15 mouse cellular contexts compared by ENCODE assay signal in the genomic region with DNA sequence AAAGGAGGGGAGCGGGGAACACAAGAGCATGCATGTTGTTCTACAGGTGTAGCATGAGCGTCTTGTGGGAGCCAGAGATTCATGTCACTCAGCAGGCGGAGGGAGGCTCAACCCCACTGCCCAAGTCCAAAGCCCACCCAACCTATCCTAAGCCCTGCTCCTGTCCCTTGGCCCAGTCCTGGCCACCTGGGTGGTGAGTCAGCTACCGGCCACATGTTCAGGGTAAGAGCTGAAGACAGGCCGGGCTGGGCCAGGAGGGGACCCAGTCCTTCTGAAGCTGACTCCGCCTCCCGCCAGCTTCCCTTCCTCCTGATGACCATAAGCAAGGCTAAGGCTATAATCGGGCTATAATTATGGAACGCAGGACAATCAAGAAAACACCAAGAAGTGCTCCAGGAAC. TPM values are rescaled to one million over a fixed set of nuclear protein-coding genes. Genes with fewer than 3 reads are reported as not detected.
A peak's percentile ranks its signal among the peaks of the same experiment; 100 is the strongest.
DNase-seq lines count a peak whose midpoint lies in the region; ATAC-seq lines count a peak whose summit lies in the region.
"Had no signal": no experiment of that assay in that cellular context is flagged by ENCODE, and none has a peak within 500 bp of the region (broad histone marks: within the 10 kb centered on the region; RNA-seq: fewer than 3 reads in every experiment).

No protein-coding gene starts in this region.

- H3K4me1 ChIP-seq in neural tube, embryonic 13.5 days (replicated peaks): peaks cover 52% of the 10 kb centered on the region
- peaks cover 44% of the 10 kb centered on the region for H3K4me1 ChIP-seq in neural tube, embryonic 15.5 days

- peaks cover 40% of the 10 kb centered on the region for H3K36me3 ChIP-seq in neural tube, embryonic 13.5 days
- peaks cover 24% of the 10 kb centered on the region for H3K36me3 ChIP-seq in neural tube, embryonic 15.5 days

- H3K4me2 ChIP-seq in neural tube, embryonic 13.5 days: no peak overlapping the region
- no peak overlapping the region for H3K4me2 ChIP-seq in neural tube, embryonic 15.5 days
- H3K4me2 ChIP-seq: embryonic facial prominence, embryonic 12.5 days; heart, embryonic 11.5 days; hindbrain, embryonic 12.5 days; lung, embryonic 15.5 days; midbrain, embryonic 15.5 days had no signal

- H3K9me3 ChIP-seq in neural tube, embryonic 13.5 days: no peaks in the 10 kb centered on the region
- H3K9me3 ChIP-seq in neural tube, embryonic 15.5 days (replicated peaks): no peaks in the 10 kb centered on the region
- H3K9me3 ChIP-seq: embryonic facial prominence, embryonic 12.5 days; hindbrain, embryonic 12.5 days; lung, embryonic 15.5 days; midbrain, embryonic 10.5 days; midbrain, embryonic 15.5 days had no signal

- 0 out of 2 replicates have a peak overlapping the region, but pooled peaks have one; percentile 17 for H3K9ac ChIP-seq in neural tube, embryonic 13.5 days
- no peak overlapping the region for H3K9ac ChIP-seq in neural tube, embryonic 15.5 days (replicated peaks)
- H3K9ac ChIP-seq: embryonic facial prominence, embryonic 12.5 days; hindbrain, embryonic 12.5 days; lung, embryonic 15.5 days; midbrain, embryonic 15.5 days had no signal

- 0 out of 2 replicates have a peak overlapping the region, but pooled peaks have one; percentile 38 for H3K27ac ChIP-seq in neural tube, embryonic 13.5 days (replicated peaks)
- no peak overlapping the region for H3K27ac ChIP-seq in neural tube, embryonic 15.5 days (replicated peaks)
- H3K27ac ChIP-seq: embryonic facial prominence, embryonic 12.5 days; lung, embryonic 15.5 days; midbrain, embryonic 15.5 days had no signal

- no peaks in the 10 kb centered on the region for H3K27me3 ChIP-seq in neural tube, embryonic 13.5 days
- H3K27me3 ChIP-seq in neural tube, embryonic 15.5 days (replicated peaks): no peaks in the 10 kb centered on the region
- H3K27me3 ChIP-seq: CH12.LX; embryonic facial prominence, embryonic 12.5 days; hindbrain, embryonic 12.5 days; lung, embryonic 15.5 days; midbrain, embryonic 15.5 days had no signal

- H3K4me3 ChIP-seq in neural tube, embryonic 13.5 days: no peak overlapping the region
- H3K4me3 ChIP-seq in neural tube, embryonic 15.5 days (replicated peaks): no peak overlapping the region
- H3K4me3 ChIP-seq: embryonic facial prominence, embryonic 12.5 days; hindbrain, embryonic 12.5 days; lung, embryonic 15.5 days; midbrain, embryonic 10.5 days; midbrain, embryonic 15.5 days had no signal

- DNase-seq in cerebellum, postnatal 10 days: peak; percentile 43 to 54
- peak; percentile 33 to 37 for DNase-seq in cerebellum, postnatal 14 days
- DNase-seq in embryo, embryonic 9.5 days (ENCODE audit: extremely low spot score): no peak
- DNase-seq: adrenal gland, postnatal 10 days; gastrocnemius, postnatal 36 days had no signal

- 94% methylated on average over 9 of the region's 9 CpGs for WGBS in neural tube, embryonic 13.5 days
- WGBS in neural tube, embryonic 15.5 days: 91% methylated on average over 9 of the region's 9 CpGs

- ATAC-seq in cerebellum, adult (ENCODE audit: insufficient number of reproducible peaks, low FRiP score, low TSS enrichment): no peak
- ATAC-seq in neural tube, embryonic 13.5 days (ENCODE audit: low read depth): no peak
- no peak for ATAC-seq in neural tube, embryonic 15.5 days (ENCODE audit: low FRiP score)
- ATAC-seq: midbrain, embryonic 15.5 days had no signal

RNA-seq across cellular contexts. Expression of a gene that starts 28.8 kb away (rescaled TPM):
- polyA plus RNA-seq in neural tube, embryonic 13.5 days (2015; fragmentation: Nextera tagmentation; extraction: Ambion mirVana): 3.7 and 4.2 TPM in 2 replicates
- 2.4 and 2.7 TPM in 2 replicates for polyA plus RNA-seq in neural tube, embryonic 15.5 days (2015; fragmentation: Nextera tagmentation; extraction: Ambion mirVana)

RNA-seq across cellular contexts. Expression of a gene that starts 29.1 kb away (rescaled TPM):
- polyA plus RNA-seq in neural tube, embryonic 13.5 days (2015; fragmentation: Nextera tagmentation; extraction: Ambion mirVana): 107 and 109 TPM in 2 replicates
- 97.5 and 98.3 TPM in 2 replicates for polyA plus RNA-seq in neural tube, embryonic 15.5 days (2015; fragmentation: Nextera tagmentation; extraction: Ambion mirVana)
